Mouse (Mus musculus): Measurements from ENCODE around the gene Cacnb1. TPM values are rescaled to one million over a fixed set of nuclear protein-coding genes. Genes with fewer than 3 reads are reported as not detected.
A peak's percentile ranks its signal among the peaks of the same experiment; 100 is the strongest.

Gene Cacnb1
- total RNA-seq, 1 experiment from 2014 or later: 1.6 TPM

- no peak for ATAC-seq (replicated peaks; ENCODE audit: insufficient number of reproducible peaks, low FRiP score, low TSS enrichment, poor library complexity, severe bottlenecking)
Measured at GRCm38 (mm10) chr11:98045596-98045995, 22.8 kb upstream of the Cacnb1 start.

- ATAC-seq (replicated peaks; ENCODE audit: insufficient number of reproducible peaks, low FRiP score, low TSS enrichment, poor library complexity, severe bottlenecking): no peak
Measured at GRCm38 (mm10) chr11:98044074-98044473, 21.2 kb upstream of the Cacnb1 start.

GRCm38 (mm10) chr11:98042741-98043140 lies 19.9 kb upstream of the Cacnb1 start:
- ATAC-seq (replicated peaks; ENCODE audit: insufficient number of reproducible peaks, low FRiP score, low TSS enrichment, poor library complexity, severe bottlenecking): no peak

- ATAC-seq (replicated peaks; ENCODE audit: insufficient number of reproducible peaks, low FRiP score, low TSS enrichment, poor library complexity, severe bottlenecking): no peak
Measured at GRCm38 (mm10) chr11:98040975-98041374, 18.1 kb upstream of the Cacnb1 start.

GRCm38 (mm10) chr11:98037871-98038270 lies 15.0 kb upstream of the Cacnb1 start:
- no peak for ATAC-seq (replicated peaks; ENCODE audit: insufficient number of reproducible peaks, low FRiP score, low TSS enrichment, poor library complexity, severe bottlenecking)

GRCm38 (mm10) chr11:98035977-98036377 lies 13.1 kb upstream of the Cacnb1 start:
- ATAC-seq (replicated peaks; ENCODE audit: insufficient number of reproducible peaks, low FRiP score, low TSS enrichment, poor library complexity, severe bottlenecking): no peak

- no peak for ATAC-seq (replicated peaks; ENCODE audit: insufficient number of reproducible peaks, low FRiP score, low TSS enrichment, poor library complexity, severe bottlenecking)
Measured at GRCm38 (mm10) chr11:98034840-98035239, 12.0 kb upstream of the Cacnb1 start.

GRCm38 (mm10) chr11:98034061-98034460 lies 11.2 kb upstream of the Cacnb1 start:
- no peak for ATAC-seq (replicated peaks; ENCODE audit: insufficient number of reproducible peaks, low FRiP score, low TSS enrichment, poor library complexity, severe bottlenecking)

- ATAC-seq (replicated peaks; ENCODE audit: insufficient number of reproducible peaks, low FRiP score, low TSS enrichment, poor library complexity, severe bottlenecking): no peak
Measured at GRCm38 (mm10) chr11:98031443-98031770, 8.6 kb upstream of the Cacnb1 start.

GRCm38 (mm10) chr11:98030701-98031442 lies 8.0 kb upstream of the Cacnb1 start:
- ATAC-seq (replicated peaks; ENCODE audit: insufficient number of reproducible peaks, low FRiP score, low TSS enrichment, poor library complexity, severe bottlenecking): no peak

- no peak for ATAC-seq (replicated peaks; ENCODE audit: insufficient number of reproducible peaks, low FRiP score, low TSS enrichment, poor library complexity, severe bottlenecking)
Measured at GRCm38 (mm10) chr11:98027785-98028184, 5.0 kb upstream of the Cacnb1 start.

GRCm38 (mm10) chr11:98027297-98027688 lies 4.5 kb upstream of the Cacnb1 start:
- no peak for ATAC-seq (replicated peaks; ENCODE audit: insufficient number of reproducible peaks, low FRiP score, low TSS enrichment, poor library complexity, severe bottlenecking)

- ATAC-seq (replicated peaks; ENCODE audit: insufficient number of reproducible peaks, low FRiP score, low TSS enrichment, poor library complexity, severe bottlenecking): peak; percentile 76
Measured at GRCm38 (mm10) chr11:98026570-98027296, 3.9 kb upstream of the Cacnb1 start, which contains the start of gene Rpl19. Rpl19 (plus strand) TSS chr11:98026710.

GRCm38 (mm10) chr11:98026248-98026569 lies 3.4 kb upstream of the Cacnb1 start:
- no peak for ATAC-seq (replicated peaks; ENCODE audit: insufficient number of reproducible peaks, low FRiP score, low TSS enrichment, poor library complexity, severe bottlenecking)

- ATAC-seq (replicated peaks; ENCODE audit: insufficient number of reproducible peaks, low FRiP score, low TSS enrichment, poor library complexity, severe bottlenecking): no peak
Measured at GRCm38 (mm10) chr11:98024516-98024915, 1.7 kb upstream of the Cacnb1 start.

- no peak for ATAC-seq (replicated peaks; ENCODE audit: insufficient number of reproducible peaks, low FRiP score, low TSS enrichment, poor library complexity, severe bottlenecking)
Measured at GRCm38 (mm10) chr11:98022253-98022554, 630 bp downstream of the Cacnb1 start.

- no peak for ATAC-seq (replicated peaks; ENCODE audit: insufficient number of reproducible peaks, low FRiP score, low TSS enrichment, poor library complexity, severe bottlenecking)
Measured at GRCm38 (mm10) chr11:98021565-98022252, 1.1 kb downstream of the Cacnb1 start.

- ATAC-seq (replicated peaks; ENCODE audit: insufficient number of reproducible peaks, low FRiP score, low TSS enrichment, poor library complexity, severe bottlenecking): no peak
Measured at GRCm38 (mm10) chr11:98021118-98021517, 1.7 kb downstream of the Cacnb1 start.

- ATAC-seq (replicated peaks; ENCODE audit: insufficient number of reproducible peaks, low FRiP score, low TSS enrichment, poor library complexity, severe bottlenecking): no peak
Measured at GRCm38 (mm10) chr11:98020710-98021109, 2.1 kb downstream of the Cacnb1 start.
